Mouse (Mus musculus) neural tube, embryonic 14.5 days (tissue): ENCODE data around the gene Ppara. TPM values are rescaled to one million over a fixed set of nuclear protein-coding genes. Genes with fewer than 3 reads are reported as not detected.

Source experiments
- ATAC-seq: fragments of 200-750 bp; cut with Nextera tagmentation; 2 replicates; pipeline ENCODE4 v1.8.0; 2017; ENCODE audit warnings: low read depth, mild to moderate bottlenecking, moderate TSS enrichment, moderate library complexity
- H3K27ac ChIP-seq: fragments of 300-500 bp; sonication (generic); 2 replicates; pipeline ENCODE4 v1.5.1; 2014; ENCODE audit warnings: low read depth, mild to moderate bottlenecking, control low read depth, low read length, moderate library complexity, mixed read lengths
- H3K27me3 ChIP-seq: fragments of 300-500 bp; sonication (generic); 2 replicates; pipeline ENCODE4 v1.6.1; 2014; ENCODE audit warnings: low read length; ENCODE audit not compliant: control insufficient read depth, insufficient read depth
- H3K36me3 ChIP-seq: fragments of 300-500 bp; sonication (generic); 2 replicates; pipeline ENCODE4 v1.6.1; 2014; ENCODE audit warnings: low read length, mixed read lengths; ENCODE audit not compliant: control insufficient read depth, insufficient read depth
- H3K4me1 ChIP-seq: fragments of 300-500 bp; sonication (generic); 2 replicates; pipeline ENCODE4 v1.6.1; 2014; ENCODE audit warnings: low read length; ENCODE audit not compliant: control insufficient read depth, insufficient read depth
- H3K4me2 ChIP-seq: fragments of 300-500 bp; sonication (generic); 2 replicates; pipeline ENCODE4 v1.6.1; 2014; ENCODE audit warnings: mild to moderate bottlenecking, low read depth, low read length, control low read depth
- H3K4me3 ChIP-seq: fragments of 300-500 bp; sonication (generic); 2 replicates; pipeline ENCODE4 v1.5.1; 2014; ENCODE audit warnings: low read depth, low read length, control low read depth, mixed read lengths
- H3K9ac ChIP-seq: fragments of 300-500 bp; sonication (generic); replicated peaks from 2 replicates; pipeline ENCODE4 v1.6.1; 2014; ENCODE audit warnings: low read depth, mild to moderate bottlenecking, control low read depth, low read length, mixed read lengths
- H3K9me3 ChIP-seq: fragments of 300-500 bp; sonication (generic); 2 replicates; pipeline ENCODE4 v1.6.1; 2016; ENCODE audit warnings: low read length; ENCODE audit not compliant: control insufficient read depth
- WGBS: fragments of 180-500 bp; shearing (Covaris S2); extraction: QIAGEN DNeasy Blood & Tissue Kit; methylation state at CpG from one replicate; pipeline ENCODE4 v1.1.7; 2014; 5-methylcytosine and 5-hydroxymethylcytosine counted together
- polyA plus RNA-seq: library from polyadenylated mRNA; unstranded; fragments of >200 nt; fragmentation: Nextera tagmentation; extraction: Ambion mirVana; gene quantifications from 2 replicates; pipeline ENCODE4 v1.2.1, GENCODE M21; 2014

Gene Ppara
- polyA plus RNA-seq, 1 experiment from 2014 or later, result 0.75 TPM

DNA sequence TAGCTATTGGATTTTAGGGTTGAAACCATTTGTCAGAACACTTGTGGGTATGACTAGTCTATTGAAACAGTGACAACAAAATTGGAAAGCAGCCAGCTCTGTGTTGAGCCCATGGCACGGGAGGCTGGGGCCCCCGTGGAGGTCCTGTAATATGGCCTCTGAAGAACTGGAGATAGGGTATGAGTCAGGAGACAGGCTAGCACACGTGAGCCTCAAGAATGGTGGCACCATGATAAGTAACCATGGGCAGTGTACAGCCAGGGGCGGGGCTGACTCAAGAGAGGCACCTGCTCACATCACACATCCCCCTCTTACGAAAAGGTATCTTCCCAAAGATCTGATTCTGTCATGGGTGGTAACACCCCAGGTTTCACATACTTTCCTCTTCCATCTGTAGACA is 51.9 kb downstream of the Ppara start:
- Histone ChIP-seq H3K4me3 (no peak overlapping the region), H3K4me1 (no peaks in the 10 kb centered on the region), H3K9me3 (no peaks in the 10 kb centered on the region), H3K9ac (no peak overlapping the region), H3K27me3 (no peaks in the 10 kb centered on the region), H3K4me2 (no peak overlapping the region), H3K36me3 (no peaks in the 10 kb centered on the region), H3K27ac (no peak overlapping the region)
- 76% methylated on average over 5 of the region's 5 CpGs for WGBS
- no peak for ATAC-seq

- Histone ChIP-seq H3K4me1 (no peaks in the 10 kb centered on the region), H3K9ac (no peak overlapping the region), H3K4me2 (no peak overlapping the region), H3K9me3 (no peaks in the 10 kb centered on the region), H3K4me3 (no peak overlapping the region), H3K27me3 (no peaks in the 10 kb centered on the region), H3K27ac (no peak overlapping the region), H3K36me3 (no peaks in the 10 kb centered on the region)
- WGBS, result 92% methylated on average over 6 of the region's 6 CpGs
- ATAC-seq, result no peak
Observed at GRCm38 (mm10) chr15:85787482-85787881, 52.7 kb downstream of the Ppara start.

DNA sequence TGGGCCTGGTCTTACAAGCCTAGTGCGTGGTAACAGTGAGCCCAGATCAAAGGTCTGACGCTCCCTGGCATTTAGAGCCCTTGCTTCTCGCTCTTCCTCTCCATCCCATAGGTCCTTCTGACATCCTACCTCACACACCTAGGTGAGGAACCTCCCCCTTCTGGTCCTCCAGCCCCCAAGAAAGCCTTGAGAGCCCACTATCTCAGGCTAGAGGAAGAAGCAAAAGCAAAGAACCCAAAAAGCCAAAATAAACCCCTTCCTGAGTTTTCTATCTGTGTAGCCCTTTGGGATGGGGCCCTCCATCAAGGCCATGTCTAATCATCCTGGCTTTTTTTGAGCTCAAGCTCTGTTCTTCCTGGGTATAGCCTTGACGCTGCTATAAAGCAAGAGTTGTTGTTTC is 53.3 kb downstream of the Ppara start:
- Histone ChIP-seq H3K9ac (no peak overlapping the region), H3K4me3 (no peak overlapping the region), H3K27me3 (no peaks in the 10 kb centered on the region), H3K27ac (no peak overlapping the region), H3K4me2 (no peak overlapping the region), H3K9me3 (no peaks in the 10 kb centered on the region), H3K36me3 (no peaks in the 10 kb centered on the region), H3K4me1 (no peaks in the 10 kb centered on the region)
- WGBS, result 98% methylated on average over 4 of the region's 4 CpGs
- no peak for ATAC-seq

GRCm38 (mm10) chr15:85788633-85789032 is 53.9 kb downstream of the Ppara start:
- no peak overlapping the region for H3K27ac ChIP-seq
- no peaks in the 10 kb centered on the region for H3K9me3 ChIP-seq
- H3K9ac ChIP-seq, result no peak overlapping the region
- no peak for ATAC-seq
- 87% methylated on average over 16 of the region's 16 CpGs for WGBS
- H3K4me1 ChIP-seq, result no peaks in the 10 kb centered on the region
- no peak overlapping the region for H3K4me3 ChIP-seq
- H3K36me3 ChIP-seq, result no peaks in the 10 kb centered on the region
- H3K27me3 ChIP-seq, result no peaks in the 10 kb centered on the region
- no peak overlapping the region for H3K4me2 ChIP-seq

- H3K27me3 ChIP-seq, result no peaks in the 10 kb centered on the region
- no peak overlapping the region for H3K27ac ChIP-seq
- H3K9ac ChIP-seq, result no peak overlapping the region
- H3K4me1 ChIP-seq, result no peaks in the 10 kb centered on the region
- 91% methylated on average over 4 of the region's 4 CpGs for WGBS
- H3K36me3 ChIP-seq, result no peaks in the 10 kb centered on the region
- H3K4me3 ChIP-seq, result no peak overlapping the region
- ATAC-seq, result no peak
- no peak overlapping the region for H3K4me2 ChIP-seq
- H3K9me3 ChIP-seq, result no peaks in the 10 kb centered on the region
Observed at GRCm38 (mm10) chr15:85791449-85791848, 56.7 kb downstream of the Ppara start.

DNA sequence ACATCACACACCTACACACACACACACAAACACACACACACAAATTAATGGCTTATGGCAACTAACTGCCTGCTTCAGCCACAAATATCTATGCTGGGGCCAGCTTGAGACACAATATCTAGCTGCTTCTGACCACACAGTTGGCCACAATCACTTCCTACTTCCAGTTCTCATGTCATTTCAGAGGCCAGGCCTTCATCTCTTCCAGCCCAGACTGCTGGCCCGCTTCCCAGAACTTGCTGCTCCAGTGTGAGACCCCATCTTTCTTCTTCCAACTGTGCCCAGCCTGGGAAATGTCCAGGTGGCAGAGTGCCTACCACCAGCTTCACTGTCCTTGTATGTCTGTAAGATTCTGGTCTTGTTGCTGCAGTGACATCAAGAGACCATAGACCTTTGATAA is 58.0 kb downstream of the Ppara start:
- no peaks in the 10 kb centered on the region for H3K4me1 ChIP-seq
- no peak for ATAC-seq
- WGBS, result 79% methylated on average over 1 of the region's 1 CpGs
- H3K27ac ChIP-seq, result no peak overlapping the region
- H3K4me3 ChIP-seq, result no peak overlapping the region
- H3K36me3 ChIP-seq, result no peaks in the 10 kb centered on the region
- H3K4me2 ChIP-seq, result no peak overlapping the region
- H3K27me3 ChIP-seq, result no peaks in the 10 kb centered on the region
- no peak overlapping the region for H3K9ac ChIP-seq
- H3K9me3 ChIP-seq, result no peaks in the 10 kb centered on the region

- Histone ChIP-seq H3K4me2 (no peak overlapping the region), H3K27ac (no peak overlapping the region), H3K9me3 (no peaks in the 10 kb centered on the region), H3K27me3 (no peaks in the 10 kb centered on the region; the same call in 1 of the 2 replicates), H3K36me3 (no peaks in the 10 kb centered on the region), H3K4me1 (no peaks in the 10 kb centered on the region), H3K4me3 (no peak overlapping the region), H3K9ac (no peak overlapping the region)
- WGBS, result 79% methylated on average over 6 of the region's 6 CpGs
- ATAC-seq, result no peak
Observed at GRCm38 (mm10) chr15:85795516-85795915, 60.7 kb downstream of the Ppara start.

DNA sequence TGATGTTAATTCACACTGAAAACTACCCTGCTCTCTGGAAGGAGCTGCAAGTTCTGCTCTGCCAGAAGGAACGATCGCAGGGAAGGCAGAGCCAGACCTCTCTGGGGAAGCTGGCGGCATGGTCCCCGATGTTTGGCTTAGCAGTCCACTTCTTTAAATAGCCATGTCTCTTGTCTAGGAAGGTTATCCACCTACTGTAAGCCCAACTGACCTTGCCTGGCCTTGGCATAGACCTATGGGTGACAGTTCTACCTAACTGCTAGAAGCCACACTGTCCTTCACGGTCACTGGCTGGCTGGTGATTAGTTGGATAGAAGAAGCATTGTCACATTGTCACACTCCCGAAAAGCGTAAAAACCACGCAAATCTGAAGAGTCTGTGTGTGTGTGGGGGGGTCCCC is 63.9 kb downstream of the Ppara start:
- H3K27me3 ChIP-seq, result no peaks in the 10 kb centered on the region; the same call in 1 of the 2 replicates
- H3K9me3 ChIP-seq, result no peaks in the 10 kb centered on the region
- H3K4me1 ChIP-seq, result no peaks in the 10 kb centered on the region
- ATAC-seq, result no peak
- no peaks in the 10 kb centered on the region for H3K36me3 ChIP-seq
- 92% methylated on average over 8 of the region's 8 CpGs for WGBS
- no peak overlapping the region for H3K4me3 ChIP-seq
- H3K4me2 ChIP-seq, result no peak overlapping the region
- no peak overlapping the region for H3K9ac ChIP-seq
- no peak overlapping the region for H3K27ac ChIP-seq

- no peak overlapping the region for H3K27ac ChIP-seq
- no peak overlapping the region for H3K4me2 ChIP-seq
- no peak overlapping the region for H3K4me3 ChIP-seq
- no peaks in the 10 kb centered on the region for H3K9me3 ChIP-seq
- 86% methylated on average over 2 of the region's 2 CpGs for WGBS
- ATAC-seq, result no peak
- H3K27me3 ChIP-seq, result no peaks in the 10 kb centered on the region; the same call in 1 of the 2 replicates
- H3K4me1 ChIP-seq, result no peaks in the 10 kb centered on the region
- no peak overlapping the region for H3K9ac ChIP-seq
- no peaks in the 10 kb centered on the region for H3K36me3 ChIP-seq
Observed at GRCm38 (mm10) chr15:85802931-85803330, 68.1 kb downstream of the Ppara start.

DNA sequence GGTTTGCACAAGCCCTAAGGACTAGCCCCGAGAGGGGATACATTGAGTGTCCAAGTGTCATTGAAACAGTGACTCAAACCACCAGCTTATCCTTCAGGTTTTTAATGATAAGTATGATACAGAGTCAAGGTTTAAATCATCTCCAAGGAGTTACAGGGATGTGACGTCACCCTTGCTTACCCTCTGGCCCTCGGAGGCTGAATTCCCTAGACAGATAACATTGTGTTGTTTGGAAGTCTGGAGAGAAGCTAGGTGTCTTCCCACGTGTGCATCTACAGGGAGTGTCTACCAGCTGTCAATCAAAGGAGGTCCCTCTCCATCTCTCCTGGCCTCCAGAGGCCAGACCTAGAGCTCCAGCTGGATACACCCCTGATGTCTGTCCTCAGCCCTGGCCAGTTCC is 72.1 kb downstream of the Ppara start:
- no peak for ATAC-seq
- Histone ChIP-seq H3K4me2 (no peak overlapping the region), H3K4me3 (no peak overlapping the region), H3K9me3 (no peaks in the 10 kb centered on the region), H3K27ac (no peak overlapping the region), H3K9ac (no peak overlapping the region), H3K36me3 (no peaks in the 10 kb centered on the region), H3K4me1 (peaks cover 4% of the 10 kb centered on the region; the same call in 1 of the 2 replicates), H3K27me3 (no peaks in the 10 kb centered on the region)
- 84% methylated on average over 4 of the region's 4 CpGs for WGBS
